Mouse (Mus musculus) kidney, postnatal 0 days (tissue): ENCODE measurements around the gene Spc25. TPM values are rescaled to one million over a fixed set of nuclear protein-coding genes. Genes with fewer than 3 reads are reported as not detected.
A peak's percentile ranks its signal among the peaks of the same experiment; 100 is the strongest.

Experiments used
- ATAC-seq: fragments of 200-750 bp; cut with Nextera tagmentation; replicated peaks from 2 replicates; pipeline ENCODE4 v1.8.0; 2017; ENCODE audit warnings: low read depth, moderate number of reproducible peaks, moderate TSS enrichment, moderate library complexity; ENCODE audit not compliant: low FRiP score
- DNase-seq: peaks from one replicate; pipeline ENCODE4 v3.0.0-alpha.2; 2016; ENCODE audit warnings: low spot score
- H3K27ac ChIP-seq: fragments of 300-500 bp; sonication (generic); 2 replicates; pipeline ENCODE4 v1.5.1; 2014; ENCODE audit warnings: mild to moderate bottlenecking
- H3K27me3 ChIP-seq: fragments of 300-500 bp; sonication (generic); 2 replicates; pipeline ENCODE4 v1.6.1; 2014; ENCODE audit warnings: low read length, mixed read lengths; ENCODE audit not compliant: insufficient read depth
- H3K36me3 ChIP-seq: fragments of 300-500 bp; sonication (generic); 2 replicates; pipeline ENCODE4 v1.6.1; 2014; ENCODE audit warnings: low read length, mixed read lengths; ENCODE audit not compliant: insufficient read depth
- H3K4me1 ChIP-seq: fragments of 300-500 bp; sonication (generic); replicated peaks from 2 replicates; pipeline ENCODE4 v1.6.1; 2014; ENCODE audit warnings: antibody characterized with exemption, low read length, mixed read lengths; ENCODE audit not compliant: insufficient read depth
- H3K4me2 ChIP-seq: fragments of 300-500 bp; sonication (generic); 2 replicates; pipeline ENCODE4 v1.6.1; 2014; ENCODE audit warnings: mild to moderate bottlenecking, low read length, moderate library complexity, mixed read lengths
- H3K4me3 ChIP-seq: fragments of 300-500 bp; sonication (generic); replicated peaks from 2 replicates; pipeline ENCODE4 v1.5.1; 2014; ENCODE audit warnings: low read depth, low read length
- H3K9ac ChIP-seq: fragments of 300-500 bp; sonication (generic); 2 replicates; pipeline ENCODE4 v1.6.1; 2014; ENCODE audit warnings: low read depth, low read length
- H3K9me3 ChIP-seq: fragments of 300-500 bp; sonication (generic); replicated peaks from 2 replicates; pipeline ENCODE4 v1.6.1; 2016; ENCODE audit warnings: low read length, inconsistent platforms, mixed read lengths
- CTCF ChIP-seq: IDR thresholded peaks from 2 replicates; pipeline ENCODE4 v1.5.1; 2016; ENCODE audit warnings: antibody characterized with exemption, low read depth, mild to moderate bottlenecking, moderate library complexity
- WGBS: fragments of 180-500 bp; shearing (Covaris S2); extraction: QIAGEN DNeasy Blood & Tissue Kit; methylation state at CpG from one replicate; pipeline ENCODE4 v1.1.7; 2014; 5-methylcytosine and 5-hydroxymethylcytosine counted together
- polyA plus RNA-seq: library from polyadenylated mRNA; unstranded; fragments of >200 nt; fragmentation: Nextera tagmentation; extraction: Ambion mirVana; gene quantifications from 2 replicates; pipeline ENCODE4 v1.2.1, GENCODE M21; 2015

Spc25 gene
- polyA plus RNA-seq, 1 experiment from 2014 or later, result 165 TPM

DNA sequence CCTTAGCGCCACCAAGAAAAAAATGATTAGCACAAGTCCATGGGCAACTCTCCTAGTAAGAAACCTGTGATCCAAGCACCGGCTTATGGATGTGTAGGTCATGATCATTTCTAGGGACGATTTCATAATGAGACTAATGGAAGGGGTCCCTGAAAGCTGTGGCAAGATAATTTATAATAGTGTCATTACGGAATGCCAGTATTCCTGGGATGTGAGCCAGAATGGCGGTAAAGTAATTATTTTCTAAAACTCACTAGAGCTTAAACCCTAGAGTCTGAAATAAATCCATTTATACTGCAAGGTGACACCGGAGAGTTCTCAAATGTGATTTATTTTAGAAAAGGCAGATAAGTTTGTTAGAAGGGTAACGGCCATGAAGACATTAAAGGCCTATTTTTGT, 9.2 kb upstream of the Spc25 start:
- no peaks in the 10 kb centered on the region; the same call in 1 of the 2 replicates for H3K4me1 ChIP-seq
- H3K9ac ChIP-seq, result no peak overlapping the region
- 16% methylated on average over 7 of the region's 7 CpGs for WGBS
- no peaks in the 10 kb centered on the region for H3K9me3 ChIP-seq
- H3K27me3 ChIP-seq, result no peaks in the 10 kb centered on the region
- H3K4me3 ChIP-seq, result no peak overlapping the region
- no peak overlapping the region for H3K27ac ChIP-seq
- H3K36me3 ChIP-seq, result no peaks in the 10 kb centered on the region
- no peak for ATAC-seq
- H3K4me2 ChIP-seq, result no peak overlapping the region
- peak; percentile 83 for DNase-seq
- TF ChIP-seq CTCF, result no peak

DNA sequence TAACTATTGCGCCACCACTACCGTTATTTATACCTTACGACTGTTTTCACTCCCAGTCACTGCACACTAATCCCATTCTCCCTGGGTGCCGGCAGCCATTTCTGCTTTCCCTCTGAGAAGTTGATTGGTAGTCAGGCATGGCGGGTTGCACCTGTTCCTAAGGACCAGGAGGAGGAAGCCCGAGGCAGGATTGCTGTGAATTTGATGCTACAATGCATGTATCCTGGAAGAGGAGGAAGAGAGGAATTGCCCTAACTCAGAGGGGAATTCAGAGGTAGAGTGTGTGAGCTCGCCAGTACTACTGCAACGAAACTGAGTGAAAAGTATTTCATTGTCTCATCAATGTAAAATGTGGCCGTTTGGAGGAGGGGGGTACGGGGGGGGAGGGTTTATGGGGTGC, 6.7 kb upstream of the Spc25 start:
- no peaks in the 10 kb centered on the region; the same call in 1 of the 2 replicates for H3K4me1 ChIP-seq
- WGBS, result 65% methylated on average over 10 of the region's 10 CpGs
- no peak overlapping the region for H3K4me3 ChIP-seq
- H3K9me3 ChIP-seq, result no peaks in the 10 kb centered on the region
- no peak for TF ChIP-seq CTCF
- no peaks in the 10 kb centered on the region for H3K27me3 ChIP-seq
- no peak overlapping the region for H3K4me2 ChIP-seq
- no peaks in the 10 kb centered on the region for H3K36me3 ChIP-seq
- no peak for ATAC-seq
- DNase-seq, result no peak
- no peak overlapping the region for H3K27ac ChIP-seq
- no peak overlapping the region for H3K9ac ChIP-seq

DNA sequence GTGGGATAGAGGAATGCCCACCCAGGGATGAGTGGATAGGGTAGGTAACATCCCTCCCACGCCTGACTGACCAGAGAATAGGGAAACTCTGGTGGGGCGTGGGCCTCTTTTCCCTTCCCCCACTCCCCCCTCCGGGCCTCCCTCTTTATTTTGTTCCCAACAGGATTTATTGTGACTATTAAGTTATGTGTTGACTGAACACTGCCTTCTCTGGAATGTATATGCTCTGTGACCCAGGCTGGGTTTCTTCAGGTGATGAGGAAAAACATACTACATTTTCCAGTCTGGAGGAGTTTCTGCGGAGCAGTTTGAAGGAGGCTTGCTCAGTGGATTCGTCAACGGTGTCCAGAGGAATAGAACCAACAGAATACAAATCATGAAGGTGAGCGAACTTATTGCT, 4.8 kb upstream of the Spc25 start, which contains the start of gene G6pc2:
Gene G6pc2, plus strand, starts transcription at position 301 of the 400 bp plus-strand sequence.
- Histone ChIP-seq H3K27me3 (no peaks in the 10 kb centered on the region), H3K9ac (no peak within 1 kb of the TSS), H3K9me3 (no peaks in the 10 kb centered on the region), H3K36me3 (no peaks in the 10 kb centered on the region), H3K4me2 (no peak within 1 kb of the TSS), H3K4me1 (no peaks in the 10 kb centered on the region; the same call in 1 of the 2 replicates), H3K4me3 (no peak within 1 kb of the TSS), H3K27ac (no peak within 1 kb of the TSS; the same call in 1 of the 2 replicates)
- no peak for TF ChIP-seq CTCF
- WGBS, result 39% methylated on average over 7 of the region's 7 CpGs
- DNase-seq (peak; percentile 17), ATAC-seq (no peak)

DNA sequence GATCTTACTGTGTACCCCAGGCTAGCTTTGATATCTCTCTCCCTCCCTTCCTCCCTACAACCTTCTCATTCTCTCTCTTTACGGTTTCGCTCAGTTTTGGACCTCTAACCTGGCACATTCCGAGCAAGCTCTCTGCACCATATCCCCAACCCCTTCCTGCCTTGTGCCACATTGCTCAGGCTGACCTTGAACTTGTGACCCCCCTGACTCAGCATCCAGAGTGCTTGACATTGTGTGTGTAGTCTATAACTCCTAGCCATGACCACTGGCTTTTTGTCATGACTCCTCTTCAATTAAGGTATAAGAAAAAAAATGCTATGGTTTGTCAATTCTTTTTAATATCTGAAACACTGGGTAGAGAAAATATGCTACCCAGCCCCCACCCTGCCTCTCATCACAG, 3.7 kb upstream of the Spc25 start:
- no peak for TF ChIP-seq CTCF
- WGBS, result 83% methylated on average over 3 of the region's 3 CpGs
- H3K27ac ChIP-seq, result no peak overlapping the region
- H3K36me3 ChIP-seq, result no peaks in the 10 kb centered on the region
- no peak overlapping the region for H3K9ac ChIP-seq
- no peaks in the 10 kb centered on the region for H3K27me3 ChIP-seq
- DNase-seq (no peak), ATAC-seq (no peak)
- no peak overlapping the region for H3K4me2 ChIP-seq
- no peaks in the 10 kb centered on the region for H3K9me3 ChIP-seq
- H3K4me1 ChIP-seq, result no peaks in the 10 kb centered on the region
- no peak overlapping the region for H3K4me3 ChIP-seq

DNA sequence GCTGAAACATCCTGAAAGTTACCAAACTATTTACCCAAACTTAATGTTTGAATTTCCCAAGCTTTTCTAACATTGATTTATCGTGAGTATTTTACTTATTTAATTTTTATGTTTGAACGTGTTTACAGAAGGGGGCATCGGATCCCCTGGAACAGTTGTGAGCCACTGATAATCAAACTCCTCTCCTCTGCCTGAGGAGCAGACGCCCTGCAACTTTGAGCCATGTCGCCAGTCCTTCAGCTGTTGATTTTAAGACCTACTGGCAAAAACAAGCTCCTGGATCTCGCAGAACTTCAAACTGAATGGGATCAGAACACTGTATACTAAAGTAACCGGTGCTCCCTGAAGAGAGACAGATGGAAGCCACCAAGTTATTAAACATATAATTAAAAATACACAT, 529 bp upstream of the Spc25 start:
- H3K4me1 ChIP-seq, result no peaks in the 10 kb centered on the region
- DNase-seq (peak; percentile 25), ATAC-seq (no peak)

DNA sequence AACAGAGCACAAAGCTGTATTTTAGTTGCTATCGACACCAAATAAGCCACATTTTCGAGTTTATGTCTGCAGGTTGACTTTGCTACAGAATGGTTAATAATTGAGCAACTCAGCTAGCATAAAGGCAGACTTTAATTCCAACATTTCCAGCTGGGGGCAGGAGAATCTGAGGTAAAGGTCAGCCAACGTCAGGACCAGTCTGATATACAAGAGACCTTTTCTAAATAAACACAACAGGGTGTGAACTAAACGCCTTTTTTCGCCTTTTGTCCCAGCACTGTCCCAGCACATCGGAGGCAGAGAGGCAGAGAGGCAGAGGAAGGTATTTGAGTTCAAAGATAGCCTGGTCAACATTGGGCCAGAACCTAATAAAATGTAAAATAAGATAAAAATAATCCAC, 809 bp downstream of the Spc25 start:
- ATAC-seq (no peak), DNase-seq (peak; percentile 34)
- Histone ChIP-seq H3K4me1 (no peaks in the 10 kb centered on the region), H3K27ac (peak overlapping the region; percentile 88), H3K27me3 (no peaks in the 10 kb centered on the region), H3K9me3 (no peaks in the 10 kb centered on the region), H3K36me3 (peaks cover 9% of the 10 kb centered on the region; the same call in 1 of the 2 replicates), H3K9ac (peak overlapping the region; percentile 76), H3K4me2 (peak overlapping the region; percentile 78), H3K4me3 (peak overlapping the region; percentile 76)
- 10% methylated on average over 6 of the region's 6 CpGs for WGBS
- TF ChIP-seq CTCF, result no peak

More for the DNA sequence above, 529 bp upstream of the Spc25 start:
- WGBS, result 18% methylated on average over 7 of the region's 7 CpGs
- Histone ChIP-seq H3K27ac (no peak overlapping the region), H3K36me3 (peaks cover 9% of the 10 kb centered on the region; the same call in 1 of the 2 replicates), H3K27me3 (no peaks in the 10 kb centered on the region), H3K4me3 (peak overlapping the region; percentile 76; the same call in 1 of the 2 replicates), H3K4me2 (peak overlapping the region; percentile 36; the same call in 1 of the 2 replicates), H3K9me3 (no peaks in the 10 kb centered on the region), H3K9ac (no peak overlapping the region)
- no peak for TF ChIP-seq CTCF

DNA sequence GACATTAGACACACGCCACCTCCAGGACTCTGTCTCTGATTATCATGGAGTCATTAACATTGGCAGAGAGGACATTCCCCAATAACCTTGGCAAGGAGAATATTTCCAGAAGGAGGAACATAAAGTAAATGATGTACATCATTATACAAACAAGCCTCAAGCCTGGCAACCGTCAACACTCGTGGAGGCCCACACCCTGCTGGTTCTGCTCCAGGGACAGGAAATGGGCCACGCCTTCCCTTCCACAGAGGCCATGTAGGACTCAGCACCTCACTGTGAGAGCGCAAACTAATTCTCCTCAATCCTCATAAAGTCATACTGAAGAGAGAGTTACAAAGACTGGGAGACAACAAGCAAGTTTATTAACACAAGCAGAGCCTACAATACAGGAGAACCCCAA, 12.4 kb downstream of the Spc25 start:
- DNase-seq, result no peak
- Histone ChIP-seq H3K4me2 (no peak overlapping the region), H3K9me3 (no peaks in the 10 kb centered on the region), H3K9ac (no peak overlapping the region), H3K27me3 (no peaks in the 10 kb centered on the region), H3K36me3 (peaks cover 20% of the 10 kb centered on the region; the same call in 1 of the 2 replicates), H3K4me1 (no peaks in the 10 kb centered on the region), H3K4me3 (no peak overlapping the region), H3K27ac (no peak overlapping the region)
- no peak for ATAC-seq
- no peak for TF ChIP-seq CTCF
- 92% methylated on average over 5 of the region's 5 CpGs for WGBS
